Mouse (Mus musculus): ENCODE data around the gene Zranb3.

DNA sequence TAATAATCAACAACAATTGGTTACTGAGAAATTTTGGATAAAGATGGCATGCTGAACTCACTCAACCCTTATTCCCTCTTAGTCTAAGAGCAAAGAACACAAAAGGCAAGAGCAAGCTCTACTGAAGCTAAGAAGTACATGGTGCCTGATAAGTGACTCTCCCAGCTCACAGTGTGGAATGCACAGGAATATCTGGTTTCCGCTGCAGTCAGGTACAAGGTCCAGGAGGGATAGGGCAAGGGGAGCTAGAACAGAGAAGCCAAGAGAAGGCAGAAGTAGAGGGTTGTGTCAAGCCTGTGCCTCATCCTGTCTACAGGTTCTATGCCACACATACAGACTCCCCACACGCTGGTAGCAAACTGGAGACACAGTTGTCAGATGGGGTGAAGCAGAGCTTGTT, 100.7 kb downstream of the Zranb3 start:
- TF ChIP-seq CTCF (IDR thresholded peaks at IDR 0.05; ENCODE audit: low read depth, low read length) = no peak
- TF ChIP-seq POLR2A (IDR thresholded peaks at IDR 0.05; ENCODE audit: extremely low read depth, insufficient read depth, low read length) = no peak
